Mouse (Mus musculus): ENCODE data around the gene Cpe.
"Not testable (repeated sequence)": the region's sequence is repeated elsewhere in the genome, so short reads cannot be mapped to it uniquely, and the experiment has no call there.

Gene Cpe

DNA sequence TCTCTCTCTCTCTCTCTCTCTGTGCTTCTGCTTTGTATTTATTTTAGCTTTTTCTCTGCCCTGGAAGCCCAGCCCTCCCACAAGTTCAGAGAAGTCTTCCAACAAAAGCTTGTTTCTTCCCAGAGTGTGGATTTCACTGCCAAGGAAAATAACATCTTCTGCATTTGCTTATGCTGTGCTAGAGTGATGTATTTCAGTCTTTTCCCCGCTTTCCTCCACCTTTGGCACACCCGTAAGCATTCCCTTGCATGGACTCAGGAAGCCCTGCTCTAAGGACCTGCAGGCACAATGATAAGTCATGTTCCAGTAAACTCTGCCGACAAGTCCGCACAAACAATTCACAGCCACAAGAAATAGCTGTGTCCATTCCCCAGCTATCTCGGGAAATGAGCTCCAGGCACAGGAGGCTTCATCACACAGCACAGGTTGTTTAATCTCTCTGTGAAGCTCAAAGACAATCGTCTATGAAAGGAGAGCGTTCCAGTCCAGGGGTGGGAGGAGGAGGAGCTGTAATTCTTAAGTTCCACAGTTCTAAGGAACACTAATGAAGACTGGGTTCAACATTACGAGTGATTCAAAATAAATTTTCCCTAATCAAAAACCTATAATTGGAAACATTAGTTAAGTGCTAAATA is 17.8 kb downstream of the Cpe start:
- no peak for DNase-seq (ENCODE audit: low read depth)

DNA sequence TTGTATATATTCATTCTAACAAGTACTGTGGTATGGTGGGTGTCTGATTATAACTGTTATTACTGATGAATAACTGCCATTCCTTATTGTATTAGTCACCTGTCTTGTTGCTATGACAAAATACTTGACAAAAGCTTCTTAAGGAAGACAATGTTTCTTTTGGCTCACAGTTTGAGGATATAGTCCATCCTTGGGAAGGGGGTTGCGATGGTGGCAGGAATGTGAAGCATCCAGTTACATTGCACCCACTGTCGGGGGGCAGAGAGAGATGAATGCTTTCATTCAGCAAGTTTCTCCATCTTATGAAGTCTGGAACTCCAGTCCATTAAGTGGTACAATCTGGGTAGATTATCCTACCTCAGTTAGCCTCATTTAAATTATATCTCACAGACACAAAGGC is 19.9 kb downstream of the Cpe start:
- DNase-seq (ENCODE audit: low read depth) = no peak

DNA sequence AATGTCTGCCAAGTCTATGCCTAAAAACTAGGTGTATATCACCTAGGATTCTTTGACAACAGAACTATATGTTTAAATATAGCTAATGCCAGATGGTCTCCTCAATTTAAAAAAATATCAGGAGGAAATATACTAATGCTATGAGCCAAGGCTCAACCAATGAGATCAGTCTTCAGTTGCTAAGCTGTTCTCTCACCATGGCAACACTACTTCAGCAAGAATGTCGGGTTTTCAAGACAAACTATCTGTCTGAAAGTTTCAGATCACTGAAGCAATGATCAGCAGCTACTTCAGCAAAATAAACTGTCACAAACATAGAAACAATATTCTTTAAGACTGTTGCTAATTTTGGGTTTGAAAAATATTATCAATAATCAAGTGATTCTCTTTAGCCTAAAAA is 20.9 kb downstream of the Cpe start:
- DNase-seq (ENCODE audit: low read depth) = no peak

DNA sequence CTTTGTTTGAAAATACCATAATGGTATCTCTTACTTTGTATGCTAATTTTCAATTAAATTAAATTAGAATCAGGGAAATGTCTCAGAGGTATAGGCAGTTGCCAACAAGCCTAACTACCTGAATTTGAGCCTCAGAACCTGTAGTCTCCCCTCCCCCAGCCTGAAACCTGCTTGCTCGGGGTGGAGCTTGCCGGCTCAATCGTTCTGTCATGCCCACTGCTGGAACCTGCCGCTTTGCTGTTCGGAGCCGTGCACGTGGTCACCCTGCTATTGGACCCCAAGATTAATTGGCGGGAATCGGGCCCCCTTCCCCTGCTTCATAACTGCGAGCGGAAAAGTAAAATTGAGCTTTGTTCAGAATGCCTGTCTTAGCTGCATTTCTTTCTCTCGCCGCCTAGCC is 26.5 kb downstream of the Cpe start:
- DNase-seq (ENCODE audit: low read depth) = not testable (repeated sequence)

- DNase-seq (ENCODE audit: low read depth) = no peak
Observed at GRCm38 (mm10) chr8:64665563-64665962, 27.3 kb downstream of the Cpe start.

- no peak for DNase-seq (ENCODE audit: low read depth)
Observed at GRCm38 (mm10) chr8:64664811-64665210, 28.0 kb downstream of the Cpe start.

DNA sequence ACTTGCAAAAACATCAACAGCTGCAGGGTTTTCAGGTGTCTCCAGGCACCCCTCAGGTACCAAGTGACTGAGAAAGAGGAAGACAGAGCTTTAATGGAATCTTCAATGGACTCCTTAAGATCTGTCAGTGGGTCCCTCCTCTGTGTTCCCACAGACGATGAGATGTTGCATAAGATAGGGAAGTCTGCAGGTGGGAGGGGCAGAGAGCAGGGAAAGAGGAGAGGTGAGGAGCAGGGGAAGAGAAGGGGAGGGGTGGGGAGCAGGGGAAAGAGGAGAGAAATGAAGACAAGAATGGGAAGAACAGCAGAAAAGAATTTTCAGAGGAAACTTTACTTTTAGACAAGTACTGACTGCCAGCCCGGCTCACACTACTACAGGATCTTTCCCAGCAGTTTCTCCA is 28.5 kb downstream of the Cpe start:
- DNase-seq (ENCODE audit: low read depth) = no peak

DNA sequence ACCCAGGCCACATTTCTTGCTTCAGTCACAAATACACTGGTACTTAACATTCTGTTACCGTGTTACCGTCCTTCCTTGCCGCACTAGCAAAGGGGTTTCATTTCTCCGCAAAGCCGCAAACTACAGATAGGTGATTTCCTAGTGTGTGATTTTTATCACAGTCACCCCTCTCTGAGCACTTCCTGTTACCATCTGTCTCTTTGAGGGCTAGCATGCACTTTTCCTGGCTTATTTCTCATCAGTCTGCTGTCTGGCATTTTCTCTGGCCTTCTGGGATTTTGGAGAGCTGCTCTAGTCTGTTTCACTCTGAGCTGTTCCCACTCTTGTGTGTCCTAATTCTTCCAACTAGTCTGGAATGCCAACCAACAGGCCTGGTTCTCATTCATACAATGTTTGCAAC is 33.8 kb downstream of the Cpe start:
- no peak for DNase-seq (ENCODE audit: low read depth)

DNA sequence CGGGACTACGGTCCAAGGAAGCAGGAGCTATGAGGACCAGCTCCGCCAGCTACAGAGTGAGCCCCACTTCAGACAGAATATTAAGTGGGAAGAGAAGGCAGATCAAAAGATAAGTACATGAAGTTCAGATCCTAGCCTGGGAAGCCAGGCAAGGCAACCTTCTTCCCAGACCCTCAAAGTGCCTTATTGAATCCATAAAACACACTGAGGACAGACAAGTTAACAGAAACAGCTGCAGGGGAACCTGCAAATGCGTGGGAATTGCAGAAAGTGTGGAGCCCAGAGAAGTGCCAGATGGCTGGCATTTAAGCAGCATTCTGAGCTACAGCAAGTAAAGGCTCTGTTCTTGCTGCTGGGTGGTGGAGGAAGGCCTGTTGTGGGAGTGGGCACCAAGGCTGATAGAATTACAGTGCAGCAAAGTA is 34.9 kb downstream of the Cpe start:
- no peak for DNase-seq (ENCODE audit: low read depth)

- no peak for DNase-seq (ENCODE audit: low read depth)
Observed at GRCm38 (mm10) chr8:64657517-64657916, 35.3 kb downstream of the Cpe start.

DNA sequence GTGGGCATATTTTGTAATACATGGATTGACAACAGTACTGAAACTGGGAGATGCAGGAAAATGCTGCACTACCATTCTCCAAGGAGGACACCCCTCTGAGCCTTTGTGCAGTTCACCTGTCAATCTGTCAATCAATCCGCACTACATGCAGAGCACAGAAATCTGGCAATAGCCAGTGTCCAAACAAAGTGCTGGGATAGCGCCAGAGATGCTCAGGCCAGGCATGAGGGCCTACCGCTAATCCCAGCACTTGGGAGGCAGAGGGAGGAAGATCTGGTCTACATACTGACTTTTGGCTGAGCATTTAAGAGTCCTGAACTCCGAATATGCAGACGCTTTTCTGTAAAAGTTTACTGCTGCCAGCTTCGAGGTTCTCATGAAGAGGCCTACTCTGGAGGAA is 37.0 kb downstream of the Cpe start:
- no peak for DNase-seq (ENCODE audit: low read depth)

GRCm38 (mm10) chr8:64655087-64655486 is 37.8 kb downstream of the Cpe start:
- no peak for DNase-seq (ENCODE audit: low read depth)

- DNase-seq (ENCODE audit: low read depth) = no peak
Observed at GRCm38 (mm10) chr8:64652285-64652684, 40.6 kb downstream of the Cpe start.

DNA sequence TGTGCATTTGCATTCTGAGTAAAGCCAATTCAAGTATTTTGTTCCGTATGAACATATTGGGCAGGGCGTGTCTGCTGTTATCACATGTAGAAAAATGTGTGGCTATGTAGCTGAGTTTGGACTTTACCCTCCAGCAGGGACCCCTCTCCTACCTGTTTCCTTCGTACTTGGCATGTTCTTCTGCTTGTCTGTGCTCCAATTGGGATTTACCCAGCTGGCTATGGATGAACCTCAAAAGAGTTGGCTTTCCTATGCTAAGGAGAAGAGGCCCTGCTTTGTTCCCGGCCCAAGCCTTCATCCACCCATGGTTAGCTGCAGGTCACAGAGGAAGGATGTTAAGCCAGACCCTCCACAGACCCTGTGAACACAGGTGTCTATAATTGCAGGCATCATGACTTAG is 44.8 kb downstream of the Cpe start:
- no peak for DNase-seq (ENCODE audit: low read depth)

DNA sequence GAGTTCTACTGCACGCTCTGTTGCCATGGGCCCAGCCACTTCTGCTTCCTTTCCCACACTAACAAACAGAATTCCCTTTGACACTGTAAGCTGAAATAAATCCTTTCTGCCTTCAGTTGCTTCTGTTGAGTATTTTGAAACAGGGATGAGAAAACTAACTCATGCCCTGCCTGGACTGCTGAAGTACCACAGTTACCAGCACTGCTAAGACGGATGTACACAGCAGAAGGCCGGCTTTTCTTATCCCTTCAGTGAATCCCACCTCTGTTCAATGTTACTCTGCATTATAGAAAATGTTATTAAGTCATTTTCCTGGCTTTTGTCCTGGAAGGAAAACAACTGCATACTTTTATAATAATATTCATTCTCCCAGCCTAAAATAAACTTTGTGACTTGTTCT is 45.7 kb downstream of the Cpe start:
- DNase-seq (ENCODE audit: low read depth) = no peak

DNA sequence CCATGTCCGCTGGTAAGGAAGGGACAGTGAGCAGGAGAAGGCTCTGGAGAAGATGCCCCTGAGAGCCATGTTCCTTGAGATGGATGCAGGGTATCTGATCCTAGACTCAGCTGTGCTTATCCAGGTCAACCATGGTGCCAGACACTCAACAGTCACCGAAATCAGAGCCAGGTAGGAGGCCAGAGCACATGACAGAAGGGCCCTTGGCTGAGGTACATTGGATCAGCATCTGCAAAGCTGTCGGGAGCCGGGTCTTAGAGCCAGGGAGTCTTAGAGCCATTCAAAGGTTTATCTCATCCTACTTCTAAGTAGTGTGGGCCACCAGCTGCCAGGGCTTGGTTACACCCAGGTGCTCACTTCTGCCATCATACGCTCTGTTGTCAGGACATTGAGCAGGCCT is 46.4 kb downstream of the Cpe start:
- no peak for DNase-seq (ENCODE audit: low read depth)

GRCm38 (mm10) chr8:64644108-64645005 is 48.5 kb downstream of the Cpe start:
- DNase-seq (ENCODE audit: low read depth) = no peak

DNA sequence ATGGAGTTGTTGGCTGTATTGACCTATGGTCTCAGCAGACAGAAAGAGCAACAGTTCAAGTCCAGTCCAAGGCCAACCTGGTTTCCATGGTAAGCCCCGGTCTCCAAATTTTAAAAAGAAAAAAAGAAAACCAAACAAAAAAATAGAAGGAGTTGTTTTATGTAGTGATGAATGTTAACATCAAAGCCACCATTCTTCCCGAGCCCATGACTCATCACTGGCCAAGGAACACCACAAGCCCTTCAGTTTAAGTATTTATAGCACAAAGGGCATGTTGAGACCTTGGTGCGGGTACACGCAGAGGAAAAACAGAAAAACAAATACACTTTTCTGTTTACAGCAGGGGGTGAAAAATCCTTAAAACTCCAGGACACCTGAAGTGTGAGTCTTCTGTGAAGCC is 49.5 kb downstream of the Cpe start:
- no peak for DNase-seq (ENCODE audit: low read depth)

- no peak for DNase-seq (ENCODE audit: low read depth)
Observed at GRCm38 (mm10) chr8:64642799-64643198, 50.1 kb downstream of the Cpe start.

GRCm38 (mm10) chr8:64640599-64640998 is 52.3 kb downstream of the Cpe start:
- no peak for DNase-seq (ENCODE audit: low read depth)

GRCm38 (mm10) chr8:64639676-64640075 is 53.2 kb downstream of the Cpe start:
- no peak for DNase-seq (ENCODE audit: low read depth)

- no peak for DNase-seq (ENCODE audit: low read depth)
Observed at GRCm38 (mm10) chr8:64634901-64635300, 58.0 kb downstream of the Cpe start.

GRCm38 (mm10) chr8:64634131-64634865 is 58.6 kb downstream of the Cpe start:
- no peak for DNase-seq (ENCODE audit: low read depth)
